Mouse (Mus musculus) forebrain, embryonic 15.5 days (tissue): ENCODE measurements around the gene Wfdc1. TPM values are rescaled to one million over a fixed set of nuclear protein-coding genes. Genes with fewer than 3 reads are reported as not detected.

ENCODE experiments used
- ATAC-seq: fragments of 200-750 bp; cut with Nextera tagmentation; replicated peaks from 2 replicates; pipeline ENCODE4 v1.8.0; 2017; ENCODE audit warnings: mild to moderate bottlenecking, moderate TSS enrichment, moderate library complexity
- H3K27ac ChIP-seq: fragments of 300-500 bp; sonication (generic); replicated peaks from 2 replicates; pipeline ENCODE4 v1.5.1; 2015; ENCODE audit warnings: mild to moderate bottlenecking, inconsistent platforms
- H3K27me3 ChIP-seq: fragments of 300-500 bp; sonication (generic); 2 replicates; pipeline ENCODE4 v1.6.1; 2015; ENCODE audit warnings: inconsistent platforms
- H3K36me3 ChIP-seq: fragments of 300-500 bp; sonication (generic); 2 replicates; pipeline ENCODE4 v1.6.1; 2015; ENCODE audit warnings: mild to moderate bottlenecking, inconsistent platforms
- H3K4me1 ChIP-seq: fragments of 300-500 bp; sonication (generic); 2 replicates; pipeline ENCODE4 v1.6.1; 2015; ENCODE audit warnings: inconsistent platforms
- H3K4me2 ChIP-seq: fragments of 300-500 bp; sonication (generic); replicated peaks from 2 replicates; pipeline ENCODE4 v1.6.1; 2015; ENCODE audit warnings: mild to moderate bottlenecking, inconsistent platforms
- H3K4me3 ChIP-seq: fragments of 300-500 bp; sonication (generic); 2 replicates; pipeline ENCODE4 v1.5.1; 2015; ENCODE audit warnings: mild to moderate bottlenecking, inconsistent platforms
- H3K9ac ChIP-seq: fragments of 300-500 bp; sonication (generic); replicated peaks from 2 replicates; pipeline ENCODE4 v1.6.1; 2015; ENCODE audit warnings: mild to moderate bottlenecking, inconsistent platforms
- H3K9me3 ChIP-seq: fragments of 300-500 bp; sonication (generic); 2 replicates; pipeline ENCODE4 v1.6.1; 2016; ENCODE audit warnings: inconsistent platforms
- WGBS: fragments of 180-500 bp; shearing (Covaris S2); methylation state at CpG from one replicate; pipeline ENCODE4 v1.1.7; 2015; ENCODE audit warnings: mixed read lengths; 5-methylcytosine and 5-hydroxymethylcytosine counted together
- polyA plus RNA-seq: library from polyadenylated mRNA; unstranded; fragments of >200 nt; fragmentation: Nextera tagmentation; extraction: Ambion mirVana; gene quantifications from 2 replicates; pipeline ENCODE4 v1.2.1, GENCODE M21; 2015

The Wfdc1 gene
- polyA plus RNA-seq, 1 experiment from 2014 or later: 2.4 TPM

GRCm38 (mm10) chr8:119722348-119722747 lies 56.2 kb downstream of the Wfdc1 start:
- Histone ChIP-seq H3K36me3 (no peaks in the 10 kb centered on the region), H3K4me2 (no peak overlapping the region), H3K4me3 (no peak overlapping the region), H3K27ac (no peak overlapping the region), H3K9ac (no peak overlapping the region), H3K27me3 (no peaks in the 10 kb centered on the region), H3K9me3 (no peaks in the 10 kb centered on the region), H3K4me1 (no peaks in the 10 kb centered on the region)
- ATAC-seq: no peak
- 51% methylated on average over 6 of the region's 6 CpGs for WGBS

DNA sequence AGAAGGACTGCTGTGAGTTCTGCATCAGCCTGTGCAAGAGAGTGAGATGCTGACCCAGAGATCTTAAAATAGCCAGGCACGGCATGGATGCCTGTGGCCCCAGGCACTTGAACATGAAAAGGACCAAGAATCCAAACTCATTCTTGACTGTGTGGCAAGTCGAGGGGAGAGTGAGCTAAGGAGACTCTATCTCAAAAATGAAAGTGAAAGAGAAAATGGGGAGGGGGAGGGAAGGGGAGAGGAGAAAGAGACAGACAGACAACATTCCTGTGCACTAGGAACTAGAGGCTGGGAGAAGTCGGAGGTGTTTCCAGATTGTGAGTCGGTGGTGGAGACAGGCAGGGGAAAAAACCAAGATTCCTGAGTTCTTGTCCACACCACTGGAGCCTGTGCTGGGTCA lies 57.5 kb downstream of the Wfdc1 start:
- Histone ChIP-seq H3K4me2 (no peak overlapping the region), H3K9me3 (no peaks in the 10 kb centered on the region), H3K27ac (no peak overlapping the region), H3K4me3 (no peak overlapping the region), H3K9ac (no peak overlapping the region), H3K36me3 (no peaks in the 10 kb centered on the region), H3K27me3 (no peaks in the 10 kb centered on the region), H3K4me1 (no peaks in the 10 kb centered on the region)
- WGBS: 73% methylated on average over 4 of the region's 4 CpGs
- no peak for ATAC-seq

- Histone ChIP-seq H3K9ac (no peak overlapping the region), H3K4me2 (no peak overlapping the region), H3K4me1 (no peaks in the 10 kb centered on the region), H3K27me3 (no peaks in the 10 kb centered on the region), H3K9me3 (no peaks in the 10 kb centered on the region), H3K4me3 (no peak overlapping the region), H3K27ac (no peak overlapping the region), H3K36me3 (no peaks in the 10 kb centered on the region)
- 86% methylated on average over 6 of the region's 6 CpGs for WGBS
- no peak for ATAC-seq
Measured at GRCm38 (mm10) chr8:119724596-119724995, 58.4 kb downstream of the Wfdc1 start.

GRCm38 (mm10) chr8:119727093-119727492 lies 60.9 kb downstream of the Wfdc1 start:
- no peaks in the 10 kb centered on the region for H3K4me1 ChIP-seq
- ATAC-seq: no peak
- WGBS: 86% methylated on average over 8 of the region's 8 CpGs
- no peak overlapping the region for H3K9ac ChIP-seq
- H3K27ac ChIP-seq: no peak overlapping the region
- H3K27me3 ChIP-seq: no peaks in the 10 kb centered on the region
- H3K4me3 ChIP-seq: no peak overlapping the region
- H3K9me3 ChIP-seq: no peaks in the 10 kb centered on the region
- no peaks in the 10 kb centered on the region for H3K36me3 ChIP-seq
- no peak overlapping the region for H3K4me2 ChIP-seq

GRCm38 (mm10) chr8:119728351-119728895 lies 62.3 kb downstream of the Wfdc1 start:
- H3K4me1 ChIP-seq: no peaks in the 10 kb centered on the region
- ATAC-seq: no peak
- H3K9ac ChIP-seq: no peak overlapping the region
- no peak overlapping the region for H3K4me3 ChIP-seq
- H3K4me2 ChIP-seq: no peak overlapping the region
- no peaks in the 10 kb centered on the region for H3K9me3 ChIP-seq
- H3K36me3 ChIP-seq: no peaks in the 10 kb centered on the region
- H3K27ac ChIP-seq: no peak overlapping the region
- H3K27me3 ChIP-seq: no peaks in the 10 kb centered on the region
- WGBS: 91% methylated on average over 8 of the region's 8 CpGs

- Histone ChIP-seq H3K36me3 (no peaks in the 10 kb centered on the region), H3K27me3 (no peaks in the 10 kb centered on the region), H3K27ac (no peak overlapping the region), H3K4me1 (no peaks in the 10 kb centered on the region), H3K4me2 (no peak overlapping the region), H3K9ac (no peak overlapping the region), H3K4me3 (no peak overlapping the region), H3K9me3 (no peaks in the 10 kb centered on the region)
- ATAC-seq: no peak
- 66% methylated on average over 13 of the region's 13 CpGs for WGBS
Measured at GRCm38 (mm10) chr8:119732072-119732471, 65.9 kb downstream of the Wfdc1 start.

DNA sequence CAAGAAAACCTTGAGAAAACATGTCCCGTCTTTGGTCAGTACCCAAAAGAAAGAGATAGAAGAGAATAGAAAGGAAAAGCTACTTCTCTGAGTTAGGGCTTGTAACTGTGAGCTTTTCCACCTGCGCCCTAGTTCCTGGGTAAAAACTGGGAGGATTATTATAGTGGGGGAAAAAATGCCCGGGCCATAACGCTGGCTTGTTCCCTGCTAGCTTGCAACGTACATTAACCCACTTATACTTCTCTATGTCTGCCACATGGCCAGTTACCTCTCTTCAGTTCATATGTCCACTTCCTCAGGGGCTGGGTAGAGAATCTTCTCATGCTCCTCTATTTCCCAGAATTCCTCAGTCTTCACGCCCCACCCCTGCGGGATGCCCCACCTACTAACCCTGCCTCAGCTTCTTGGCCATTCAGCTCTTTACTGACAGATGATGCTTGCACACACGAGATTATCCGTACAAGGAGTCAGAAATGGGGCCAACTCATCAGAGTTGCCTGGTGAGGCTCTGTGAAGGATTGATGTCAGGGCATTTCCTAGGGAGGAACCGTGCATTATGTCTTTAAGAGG lies 70.3 kb downstream of the Wfdc1 start:
- Histone ChIP-seq H3K9ac (no peak overlapping the region), H3K36me3 (no peaks in the 10 kb centered on the region), H3K4me2 (no peak overlapping the region), H3K27ac (no peak overlapping the region), H3K9me3 (no peaks in the 10 kb centered on the region), H3K4me1 (no peaks in the 10 kb centered on the region), H3K4me3 (no peak overlapping the region), H3K27me3 (no peaks in the 10 kb centered on the region)
- no peak for ATAC-seq
- 88% methylated on average over 10 of the region's 10 CpGs for whole genome bisulfite sequencing

- Histone ChIP-seq H3K36me3 (no peaks in the 10 kb centered on the region), H3K27ac (no peak overlapping the region), H3K4me3 (no peak overlapping the region), H3K9me3 (no peaks in the 10 kb centered on the region), H3K4me2 (no peak overlapping the region), H3K27me3 (no peaks in the 10 kb centered on the region), H3K4me1 (no peaks in the 10 kb centered on the region), H3K9ac (no peak overlapping the region)
- no peak for ATAC-seq
- 82% methylated on average over 11 of the region's 11 CpGs for WGBS
Measured at GRCm38 (mm10) chr8:119737093-119737900, 71.1 kb downstream of the Wfdc1 start.

Other genes with a start within 250 kb of the Wfdc1 start
- gene Osgin1, start 232.2 kb upstream of the Wfdc1 start, polyA plus RNA-seq: 0.19 and 0.22 TPM in 2 replicates
- 15.7 and 17.9 TPM in 2 replicates for gene Necab2, start 219.6 kb upstream of the Wfdc1 start, polyA plus RNA-seq
- gene Slc38a8, start 164.7 kb upstream of the Wfdc1 start, polyA plus RNA-seq: not detected in 2 replicates
- gene Mbtps1, start 107.6 kb upstream of the Wfdc1 start, polyA plus RNA-seq: 65.8 and 67.8 TPM in 2 replicates
- 156 and 161 TPM in 2 replicates for gene Hsdl1, start 91.2 kb upstream of the Wfdc1 start, polyA plus RNA-seq
- 0.15 and 0.51 TPM in 2 replicates for gene Dnaaf1, start 91.1 kb upstream of the Wfdc1 start, polyA plus RNA-seq
- 17.6 and 18.8 TPM in 2 replicates for gene Taf1c, start 61.1 kb upstream of the Wfdc1 start, polyA plus RNA-seq
- not detected in 2 replicates for gene Adad2, start 53.6 kb upstream of the Wfdc1 start, polyA plus RNA-seq
- 0.09 and 0.28 TPM in 2 replicates for gene Kcng4, start 30.7 kb upstream of the Wfdc1 start, polyA plus RNA-seq
- gene Atp2c2, start 33.6 kb downstream of the Wfdc1 start, polyA plus RNA-seq: 0.09 TPM in 1 of 2 replicates, not detected in the other
- 14.5 and 14.9 TPM in 2 replicates for gene Tldc1, start 112.1 kb downstream of the Wfdc1 start, polyA plus RNA-seq
- 127 and 138 TPM in 2 replicates for gene Cotl1, start 174.2 kb downstream of the Wfdc1 start, polyA plus RNA-seq
- 15.3 and 15.4 TPM in 2 replicates for gene Klhl36, start 195.9 kb downstream of the Wfdc1 start, polyA plus RNA-seq
- 143 and 149 TPM in 2 replicates for gene Usp10, start 244.0 kb downstream of the Wfdc1 start, polyA plus RNA-seq
- gene Gm20388, start 244.5 kb downstream of the Wfdc1 start, polyA plus RNA-seq: not detected in 2 replicates